ENCODE assay signal across 8 mouse cellular contexts in the genomic region with DNA sequence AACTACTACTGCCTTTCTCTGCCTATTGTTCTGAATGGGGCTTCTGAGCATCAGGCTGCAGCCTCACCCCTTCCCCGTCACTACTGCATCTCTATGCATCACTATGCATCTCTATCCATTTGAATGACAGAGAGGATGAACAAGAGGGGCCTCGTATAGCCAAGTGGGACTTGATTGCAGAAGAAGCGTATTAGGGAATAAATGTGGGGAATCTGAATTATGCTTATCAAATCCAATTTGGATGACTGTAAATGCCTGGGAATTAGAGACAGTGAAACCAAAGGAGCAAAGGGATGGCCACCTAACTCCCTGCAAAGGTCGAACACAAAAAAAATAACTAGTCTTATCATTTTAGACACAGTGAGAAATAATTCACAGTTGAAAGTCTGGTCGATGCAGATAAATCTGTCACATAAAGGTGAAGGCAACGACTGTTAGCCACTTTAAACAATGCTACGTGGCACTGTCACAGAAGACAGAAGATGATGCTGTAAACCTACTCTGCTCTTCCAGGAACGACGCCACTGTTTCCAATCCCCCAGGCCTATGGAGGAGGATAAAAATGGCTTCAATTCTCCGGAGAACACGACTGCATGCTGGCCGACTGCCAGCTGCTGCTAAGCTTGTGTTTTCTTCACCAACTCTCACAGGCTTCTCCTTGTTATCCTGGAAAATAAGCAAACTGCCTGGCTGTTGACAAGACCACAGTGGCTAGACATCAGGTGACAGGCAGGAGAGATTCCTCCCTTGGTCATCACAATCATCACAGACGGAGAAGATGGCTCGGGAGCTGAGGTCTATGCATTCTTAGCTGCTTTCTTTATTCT.
DNase-seq lines count a peak whose midpoint lies in the region; ATAC-seq and TF ChIP-seq lines count a peak whose summit lies in the region.
"Had no signal": no experiment of that assay in that cellular context is flagged by ENCODE, and none has a peak within 500 bp of the region (broad histone marks: within the 10 kb centered on the region; RNA-seq: fewer than 3 reads in every experiment).

No protein-coding gene starts in this region.

- WGBS in thymus, adult 2 months = 84% methylated on average over 14 of the region's 14 CpGs

- H3K4me1 ChIP-seq in thymus, adult 2 months (replicated peaks; ENCODE audit: control insufficient read depth, insufficient read depth, low read length) = no peaks in the 10 kb centered on the region
- H3K4me1 ChIP-seq: megakaryocyte, embryonic 14.5 days had no signal

- peak; percentile 35 for DNase-seq in kidney, postnatal 10 days
- DNase-seq in kidney, postnatal 25 days = no peak
- peak; percentile 30 for DNase-seq in adrenal gland, postnatal 14 days
- DNase-seq in left cerebral cortex, postnatal 4 days = peak; percentile 41
- no peak for DNase-seq in thymus, adult 2 months
- DNase-seq in thymus, postnatal 14 days = no peak

- no peaks in the 10 kb centered on the region for H3K36me3 ChIP-seq in thymus, adult 2 months (ENCODE audit: control insufficient read depth, insufficient read depth, low read length)

- TF ChIP-seq CTCF in thymus, adult 2 months (IDR thresholded peaks at IDR 0.05; ENCODE audit: borderline replicate concordance, control insufficient read depth, extremely low read depth, insufficient read depth, low read length, poor library complexity) = no peak

- H3K4me3 ChIP-seq in thymus, adult 2 months (ENCODE audit: control insufficient read depth, insufficient read depth, low read length) = no peak overlapping the region
- H3K4me3 ChIP-seq: megakaryocyte, embryonic 14.5 days had no signal

- no peak for TF ChIP-seq POLR2A in thymus, adult 2 months (IDR thresholded peaks at IDR 0.05; ENCODE audit: control insufficient read depth, extremely low read depth, insufficient read depth, low read length, poor library complexity)

- H3K27me3 ChIP-seq in thymus, adult 2 months (ENCODE audit: control insufficient read depth, insufficient read depth, low read length) = no peaks in the 10 kb centered on the region
- H3K27me3 ChIP-seq: megakaryocyte, embryonic 14.5 days had no signal

- intact Hi-C loops in left cerebral cortex, postnatal 4 days (cut with DNase I) = no loop called here

- H3K27ac ChIP-seq in thymus, adult 2 months (ENCODE audit: control insufficient read depth, insufficient read depth, low read length) = no peak overlapping the region

- ATAC-seq in frontal cortex, adult (ENCODE audit: low TSS enrichment) = peak; percentile 88

Comparison
In these comparisons a context has a peak if more than half of its experiments do, and no peak if none do; other contexts are left out.
1. DNase-seq: peak in kidney, postnatal 10 days (single experiment), adrenal gland, postnatal 14 days (single experiment) and left cerebral cortex, postnatal 4 days (single experiment); none in kidney, postnatal 25 days (0 of 2), thymus, adult 2 months (single experiment) and thymus, postnatal 14 days (single experiment).